Mouse (Mus musculus) forebrain, embryonic 13.5 days (tissue): ENCODE results near the gene Upf1. TPM values are rescaled to one million over a fixed set of nuclear protein-coding genes. Genes with fewer than 3 reads are reported as not detected.

ENCODE experiments used
- ATAC-seq: fragments of 200-750 bp; cut with Nextera tagmentation; 2 replicates; pipeline ENCODE4 v1.8.0; 2017
- H3K27ac ChIP-seq: fragments of 300-500 bp; sonication (generic); 2 replicates; pipeline ENCODE4 v1.5.1; 2015; ENCODE audit warnings: inconsistent platforms, mild to moderate bottlenecking, moderate library complexity
- H3K27me3 ChIP-seq: fragments of 300-500 bp; sonication (generic); 2 replicates; pipeline ENCODE4 v1.6.1; 2015; ENCODE audit warnings: mild to moderate bottlenecking, inconsistent platforms
- H3K36me3 ChIP-seq: fragments of 300-500 bp; sonication (generic); 2 replicates; pipeline ENCODE4 v1.6.1; 2015; ENCODE audit warnings: mild to moderate bottlenecking, inconsistent platforms; ENCODE audit not compliant: poor library complexity, severe bottlenecking
- H3K4me1 ChIP-seq: fragments of 300-500 bp; sonication (generic); 2 replicates; pipeline ENCODE4 v1.6.1; 2015; ENCODE audit warnings: inconsistent platforms
- H3K4me2 ChIP-seq: fragments of 300-500 bp; sonication (generic); 2 replicates; pipeline ENCODE4 v1.6.1; 2015; ENCODE audit warnings: inconsistent platforms, mild to moderate bottlenecking, moderate library complexity
- H3K4me3 ChIP-seq: fragments of 300-500 bp; sonication (generic); 2 replicates; pipeline ENCODE4 v1.5.1; 2015; ENCODE audit warnings: mild to moderate bottlenecking, inconsistent platforms
- H3K9ac ChIP-seq: fragments of 300-500 bp; sonication (generic); 2 replicates; pipeline ENCODE4 v1.6.1; 2015; ENCODE audit warnings: mild to moderate bottlenecking, inconsistent platforms
- H3K9me3 ChIP-seq: fragments of 300-500 bp; sonication (generic); replicated peaks from 2 replicates; pipeline ENCODE4 v1.6.1; 2016; ENCODE audit warnings: inconsistent platforms
- WGBS: fragments of 180-500 bp; shearing (Covaris S2); methylation state at CpG from one replicate; pipeline ENCODE4 v1.1.7; 2015; 5-methylcytosine and 5-hydroxymethylcytosine counted together
- polyA plus RNA-seq: library from polyadenylated mRNA; unstranded; fragments of >200 nt; fragmentation: Nextera tagmentation; extraction: Ambion mirVana; gene quantifications from 2 replicates; pipeline ENCODE4 v1.2.1, GENCODE M21; 2015

Gene Upf1
- 14.2 and 16.3 TPM in 2 replicates for polyA plus RNA-seq

DNA sequence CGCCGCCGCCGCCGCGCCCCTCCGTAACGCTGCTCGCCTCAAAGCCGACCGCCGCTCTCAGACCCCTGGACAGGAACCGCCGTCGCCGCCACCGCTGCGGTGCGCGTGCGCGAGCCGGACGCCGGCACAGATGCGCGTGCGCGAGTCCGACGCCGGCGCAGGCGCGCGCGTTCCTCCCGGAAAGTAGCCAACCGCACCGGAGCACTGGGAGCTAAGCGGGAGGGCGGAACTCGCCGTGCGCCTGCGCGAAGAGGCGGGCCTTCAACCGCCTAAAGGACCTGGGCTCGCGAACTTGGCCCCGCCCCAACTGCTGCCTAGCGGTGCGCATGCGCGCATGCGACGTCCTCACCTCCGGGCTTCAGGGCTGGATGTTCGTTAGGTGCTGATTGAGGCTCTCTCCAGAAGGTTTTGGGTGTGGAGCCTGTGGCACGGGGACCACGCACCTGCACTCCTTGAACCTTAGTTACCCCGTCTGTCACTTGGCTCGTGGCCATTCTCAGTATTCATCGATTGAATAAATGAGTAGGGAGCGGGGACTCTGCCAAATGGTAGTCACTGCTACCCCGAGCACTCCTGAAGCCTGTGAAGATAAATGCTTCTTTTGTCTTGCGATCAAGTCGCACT, at the start of gene Upf1:
Upf1 (minus strand) TSS at position 85 of the 624 bp plus-strand sequence.
- Histone ChIP-seq H3K27ac (peak within 1 kb of the TSS; percentile 82), H3K4me2 (peak within 1 kb of the TSS; percentile 96), H3K4me1 (peaks cover 48% of the 10 kb centered on the region), H3K36me3 (peaks cover 23% of the 10 kb centered on the region), H3K27me3 (no peaks in the 10 kb centered on the region), H3K9ac (peak within 1 kb of the TSS; percentile 99), H3K9me3 (no peaks in the 10 kb centered on the region), H3K4me3 (peak within 1 kb of the TSS; percentile 100)
- peak; percentile 87 for ATAC-seq
- under 1% methylated on average over 58 of the region's 69 CpGs for WGBS

- Histone ChIP-seq H3K27me3 (no peaks in the 10 kb centered on the region), H3K4me2 (no peak overlapping the region), H3K36me3 (peaks cover 19% of the 10 kb centered on the region), H3K9me3 (no peaks in the 10 kb centered on the region), H3K4me3 (no peak overlapping the region), H3K4me1 (no peaks in the 10 kb centered on the region), H3K9ac (no peak overlapping the region), H3K27ac (no peak overlapping the region)
- no peak for ATAC-seq
- 87% methylated on average over 16 of the region's 16 CpGs for WGBS
These were observed 44.8 kb upstream of the Upf1 start for GRCm38 (mm10) chr8:70397611-70398563.

- Histone ChIP-seq H3K27ac (no peak overlapping the region), H3K4me2 (no peak overlapping the region), H3K4me1 (no peaks in the 10 kb centered on the region), H3K27me3 (no peaks in the 10 kb centered on the region), H3K4me3 (no peak overlapping the region), H3K9ac (peak overlapping the region; percentile 43; the same call in 1 of the 2 replicates), H3K36me3 (peaks cover 30% of the 10 kb centered on the region), H3K9me3 (no peaks in the 10 kb centered on the region)
- no peak for ATAC-seq
- WGBS = 77% methylated on average over 5 of the region's 5 CpGs
These were observed 43.1 kb upstream of the Upf1 start for GRCm38 (mm10) chr8:70396184-70396583.

- 79% methylated on average over 5 of the region's 5 CpGs for WGBS
- ATAC-seq = no peak
- H3K27me3 ChIP-seq = no peaks in the 10 kb centered on the region
- H3K27ac ChIP-seq = no peak overlapping the region
- H3K9me3 ChIP-seq = no peaks in the 10 kb centered on the region
- H3K36me3 ChIP-seq = peaks cover 36% of the 10 kb centered on the region
- no peak overlapping the region for H3K4me2 ChIP-seq
- peak overlapping the region; percentile 43; the same call in 1 of the 2 replicates for H3K9ac ChIP-seq
- H3K4me1 ChIP-seq = no peaks in the 10 kb centered on the region
- H3K4me3 ChIP-seq = no peak overlapping the region
These were observed 42.6 kb upstream of the Upf1 start for GRCm38 (mm10) chr8:70395649-70396048.

- Histone ChIP-seq H3K9ac (no peak overlapping the region), H3K9me3 (no peaks in the 10 kb centered on the region), H3K27ac (no peak overlapping the region), H3K27me3 (no peaks in the 10 kb centered on the region), H3K36me3 (peaks cover 37% of the 10 kb centered on the region), H3K4me2 (no peak overlapping the region), H3K4me3 (no peak overlapping the region), H3K4me1 (no peaks in the 10 kb centered on the region)
- no peak for ATAC-seq
- WGBS = 84% methylated on average over 8 of the region's 8 CpGs
These were observed 41.4 kb upstream of the Upf1 start for GRCm38 (mm10) chr8:70394269-70394998.

- no peaks in the 10 kb centered on the region for H3K27me3 ChIP-seq
These were observed 40.0 kb upstream of the Upf1 start for GRCm38 (mm10) chr8:70393087-70393486.

GRCm38 (mm10) chr8:70389678-70390077, 36.6 kb upstream of the Upf1 start:
- Histone ChIP-seq H3K36me3 (peaks cover 70% of the 10 kb centered on the region), H3K4me2 (no peak overlapping the region), H3K27ac (no peak overlapping the region), H3K4me3 (no peak overlapping the region), H3K27me3 (no peaks in the 10 kb centered on the region), H3K9me3 (no peaks in the 10 kb centered on the region), H3K4me1 (no peaks in the 10 kb centered on the region), H3K9ac (peak overlapping the region; percentile 31; the same call in 1 of the 2 replicates)
- no peak for ATAC-seq
- WGBS = 94% methylated on average over 2 of the region's 2 CpGs

More at GRCm38 (mm10) chr8:70393087-70393486, 40.0 kb upstream of the Upf1 start:
- Histone ChIP-seq H3K4me3 (no peak overlapping the region), H3K9ac (no peak overlapping the region), H3K36me3 (peaks cover 47% of the 10 kb centered on the region), H3K4me2 (no peak overlapping the region), H3K4me1 (no peaks in the 10 kb centered on the region), H3K27ac (no peak overlapping the region), H3K9me3 (no peaks in the 10 kb centered on the region)
- WGBS = 87% methylated on average over 5 of the region's 5 CpGs
- ATAC-seq = no peak

DNA sequence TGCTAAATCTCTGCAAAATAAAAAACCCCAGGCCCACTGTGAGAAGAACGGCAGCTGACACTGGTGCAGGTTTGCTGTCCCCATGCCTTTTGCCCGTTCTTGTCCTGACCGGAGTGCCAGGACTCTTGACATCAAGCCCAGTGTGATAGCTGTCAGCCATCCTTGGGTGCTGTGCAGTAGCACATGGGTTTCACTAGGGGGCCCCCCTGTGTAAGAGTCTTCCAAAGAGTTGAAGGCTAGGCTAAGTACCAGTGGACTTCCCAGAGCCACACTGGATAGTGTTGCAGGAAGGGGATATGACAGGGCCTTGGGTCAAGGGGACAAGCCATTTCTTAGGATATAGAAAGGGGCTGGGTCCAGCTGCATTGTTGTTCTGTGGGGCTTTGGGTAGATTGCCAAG, 30.2 kb upstream of the Upf1 start:
- H3K27me3 ChIP-seq = peaks cover 25% of the 10 kb centered on the region
- H3K4me2 ChIP-seq = no peak overlapping the region
- no peak overlapping the region for H3K27ac ChIP-seq
- ATAC-seq = peak; percentile 60; the same call in 1 of the 2 replicates
- peaks cover 41% of the 10 kb centered on the region for H3K36me3 ChIP-seq
- no peaks in the 10 kb centered on the region for H3K4me1 ChIP-seq
- H3K9me3 ChIP-seq = no peaks in the 10 kb centered on the region
- no peak overlapping the region for H3K4me3 ChIP-seq
- H3K9ac ChIP-seq = no peak overlapping the region
- 50% methylated on average over 3 of the region's 3 CpGs for WGBS

- Histone ChIP-seq H3K4me3 (no peak overlapping the region), H3K9me3 (no peaks in the 10 kb centered on the region), H3K9ac (no peak overlapping the region), H3K4me1 (peaks cover 8% of the 10 kb centered on the region), H3K27ac (no peak overlapping the region), H3K36me3 (peaks cover 11% of the 10 kb centered on the region), H3K27me3 (peaks cover 57% of the 10 kb centered on the region), H3K4me2 (no peak overlapping the region)
- ATAC-seq = no peak
- WGBS = 85% methylated on average over 12 of the region's 12 CpGs
These were observed 27.0 kb upstream of the Upf1 start for GRCm38 (mm10) chr8:70380069-70380468.

GRCm38 (mm10) chr8:70377049-70377448, 24.0 kb upstream of the Upf1 start:
- ATAC-seq = no peak
- Histone ChIP-seq H3K4me3 (no peak overlapping the region), H3K4me2 (no peak overlapping the region), H3K4me1 (peaks cover 25% of the 10 kb centered on the region), H3K27me3 (peaks cover 88% of the 10 kb centered on the region), H3K9ac (no peak overlapping the region), H3K27ac (no peak overlapping the region), H3K9me3 (no peaks in the 10 kb centered on the region), H3K36me3 (no peaks in the 10 kb centered on the region)
- WGBS = 11% methylated on average over 15 of the region's 15 CpGs

DNA sequence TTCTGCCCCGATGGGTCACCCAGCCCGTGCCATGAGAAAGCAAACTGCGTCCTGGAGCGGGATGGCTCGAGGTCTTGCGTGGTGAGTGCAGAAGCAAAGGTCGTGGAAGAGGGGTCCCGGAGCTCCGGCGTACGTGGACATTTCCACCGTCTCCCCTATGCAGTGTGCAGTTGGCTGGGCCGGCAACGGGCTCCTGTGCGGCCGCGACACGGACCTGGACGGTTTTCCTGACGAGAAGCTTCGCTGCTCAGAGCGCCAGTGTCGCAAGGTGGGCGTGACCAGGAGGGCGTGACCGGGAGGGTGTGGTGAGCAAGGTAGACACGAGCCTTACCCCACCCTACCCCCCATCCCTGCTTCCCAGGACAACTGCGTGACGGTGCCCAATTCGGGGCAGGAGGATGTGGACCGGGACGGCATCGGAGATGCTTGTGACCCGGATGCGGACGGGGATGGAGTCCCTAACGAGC, 23.2 kb upstream of the Upf1 start:
- peaks cover 25% of the 10 kb centered on the region for H3K4me1 ChIP-seq
- H3K4me3 ChIP-seq = peak overlapping the region; percentile 4; the same call in 1 of the 2 replicates
- peaks cover 95% of the 10 kb centered on the region for H3K27me3 ChIP-seq
- peak overlapping the region; percentile 10; the same call in 1 of the 2 replicates for H3K4me2 ChIP-seq
- H3K27ac ChIP-seq = no peak overlapping the region
- H3K9me3 ChIP-seq = no peaks in the 10 kb centered on the region
- 6% methylated on average over 37 of the region's 37 CpGs for WGBS
- H3K9ac ChIP-seq = no peak overlapping the region
- no peak for ATAC-seq
- H3K36me3 ChIP-seq = no peaks in the 10 kb centered on the region
